Mouse (Mus musculus): Measurements from ENCODE around the gene Enpp6.
A peak's percentile ranks its signal among the peaks of the same experiment; 100 is the strongest.

Enpp6 gene

GRCm38 (mm10) chr8:47072001-47072400, 85.3 kb downstream of the Enpp6 start:
- DNase-seq, result no peak

- DNase-seq, result no peak
These were observed 89.4 kb downstream of the Enpp6 start for GRCm38 (mm10) chr8:47075941-47076555.

GRCm38 (mm10) chr8:47080037-47080436, 93.3 kb downstream of the Enpp6 start:
- no peak for DNase-seq

DNA sequence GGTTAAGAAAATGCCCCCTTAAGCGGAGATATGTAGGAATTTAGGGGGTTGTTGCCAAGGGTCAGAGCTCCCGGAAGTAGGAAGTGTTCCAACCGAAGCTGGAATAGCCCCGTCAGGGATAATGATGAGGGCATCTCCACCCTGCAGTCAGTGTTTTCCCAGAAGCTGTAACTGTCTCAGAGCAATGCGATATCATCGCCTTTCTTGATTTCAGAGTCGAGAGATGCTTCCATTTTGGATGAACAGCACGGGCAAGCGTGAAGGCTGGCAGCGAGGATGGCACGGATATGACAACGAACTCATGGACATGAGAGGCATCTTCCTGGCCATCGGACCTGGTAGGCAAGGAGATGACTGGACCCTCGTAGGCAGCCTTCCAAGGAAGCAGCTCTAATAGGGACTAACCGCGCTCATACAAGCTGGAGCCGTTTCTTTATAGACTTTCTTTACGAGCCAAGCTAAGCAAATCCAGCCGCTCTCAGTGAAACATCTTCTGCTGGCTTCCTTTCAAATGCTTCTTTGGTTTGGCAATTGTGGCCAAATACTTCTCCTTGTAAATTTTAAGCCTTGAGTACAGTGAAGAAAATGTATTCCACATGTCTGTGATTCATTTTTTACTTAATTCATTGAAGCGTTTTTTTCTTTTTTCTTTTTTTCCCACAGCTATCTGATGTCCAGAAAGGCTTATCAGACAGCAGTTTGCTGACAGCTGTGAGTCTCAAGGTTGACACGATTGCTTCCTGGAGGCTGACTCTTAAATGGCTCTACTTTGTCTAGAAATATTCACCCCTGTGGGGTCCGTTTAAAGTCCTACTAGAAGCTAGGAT, 95.7 kb downstream of the Enpp6 start:
- DNase-seq, result peak; percentile 18

- DNase-seq, result no peak
These were observed 103.3 kb downstream of the Enpp6 start for GRCm38 (mm10) chr8:47090021-47090420.

DNA sequence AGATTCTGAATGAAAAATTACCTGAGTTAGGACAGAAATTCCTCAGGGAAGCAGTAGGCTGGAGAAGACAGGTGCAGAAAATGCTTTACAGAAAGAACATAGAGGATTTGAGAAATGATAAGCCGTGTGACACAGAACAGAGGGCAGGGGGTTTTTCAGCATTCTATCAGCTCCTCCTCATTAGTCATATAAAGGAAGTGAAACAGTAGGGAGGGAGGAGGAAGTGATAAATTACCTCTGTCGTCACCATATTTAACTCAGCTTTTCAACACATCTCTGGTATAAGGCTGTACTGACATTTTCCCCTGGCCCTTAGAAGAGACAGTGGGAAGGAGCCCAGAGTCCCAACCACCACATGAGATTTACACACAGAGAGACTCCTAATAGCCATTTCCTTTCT, 118.9 kb downstream of the Enpp6 start:
- no peak for DNase-seq

- DNase-seq, result peak; percentile 11
These were observed 127.6 kb downstream of the Enpp6 start for GRCm38 (mm10) chr8:47114133-47114796.

- no peak for DNase-seq
These were observed 130.6 kb downstream of the Enpp6 start for GRCm38 (mm10) chr8:47117336-47117735.

- DNase-seq, result no peak
These were observed 133.2 kb downstream of the Enpp6 start for GRCm38 (mm10) chr8:47119895-47120294.

DNA sequence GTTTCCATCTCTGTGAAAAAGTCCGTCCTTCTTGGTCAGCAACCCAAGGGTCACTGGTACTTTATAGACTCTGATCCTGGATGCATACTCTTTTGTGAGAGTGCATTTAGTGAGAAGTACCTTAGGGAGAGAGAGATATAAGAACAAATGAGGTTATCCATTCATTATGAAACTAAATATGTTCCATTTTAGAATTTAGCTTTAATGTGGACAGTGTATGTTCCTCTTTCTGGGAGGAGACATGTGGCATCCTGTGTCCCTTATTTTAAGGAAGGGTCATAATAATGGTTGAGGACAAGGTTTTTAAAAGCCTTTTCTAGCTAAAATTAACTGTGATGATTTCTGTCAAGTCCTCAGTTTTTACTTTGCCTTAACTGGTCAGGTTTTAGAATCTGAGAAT, 142.2 kb downstream of the Enpp6 start:
- DNase-seq, result no peak

- no peak for DNase-seq
These were observed 146.7 kb downstream of the Enpp6 start for GRCm38 (mm10) chr8:47133381-47133780.

DNA sequence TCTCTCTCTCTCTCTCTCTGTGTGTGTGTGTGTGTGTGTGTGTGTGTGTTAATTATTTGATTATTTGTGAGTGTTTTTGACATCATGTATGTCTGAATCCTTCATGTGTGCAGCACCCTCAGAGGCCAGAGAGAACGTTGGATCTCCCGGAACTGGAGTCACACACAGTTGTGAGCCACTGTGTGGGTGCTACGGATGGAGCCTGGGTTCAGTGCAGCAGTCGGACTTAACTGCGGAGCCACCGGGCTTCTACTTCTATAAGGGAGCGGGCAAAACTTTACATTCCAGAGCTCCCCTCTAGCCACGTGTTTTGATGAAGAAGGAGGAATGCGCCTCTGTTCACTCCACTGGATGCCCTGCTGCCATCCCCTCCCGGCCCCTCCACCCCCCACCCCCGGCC, 148.0 kb downstream of the Enpp6 start:
- no peak for DNase-seq

- no peak for DNase-seq
These were observed 148.9 kb downstream of the Enpp6 start for GRCm38 (mm10) chr8:47135586-47135985.

- no peak for DNase-seq
These were observed 149.4 kb downstream of the Enpp6 start for GRCm38 (mm10) chr8:47136047-47136446.

GRCm38 (mm10) chr8:47145258-47145657, 158.6 kb downstream of the Enpp6 start:
- DNase-seq, result no peak

Data from right cerebral cortex, postnatal 25 days (tissue).